Mouse (Mus musculus) stomach, postnatal 0 days (tissue): ENCODE results near the gene Vmn2r87.
"Not testable (repeated sequence)": the region's sequence is repeated elsewhere in the genome, so short reads cannot be mapped to it uniquely, and the experiment has no call there.

ENCODE experiments used
- CTCF ChIP-seq: IDR thresholded peaks from 2 replicates; pipeline ENCODE4 v1.5.1; 2016; ENCODE audit warnings: antibody characterized with exemption, low read depth, mild to moderate bottlenecking, moderate library complexity
- EP300 ChIP-seq: optimal IDR thresholded peaks from 2 replicates; pipeline ENCODE3; 2016; ENCODE audit warnings: antibody characterized with exemption

DNA sequence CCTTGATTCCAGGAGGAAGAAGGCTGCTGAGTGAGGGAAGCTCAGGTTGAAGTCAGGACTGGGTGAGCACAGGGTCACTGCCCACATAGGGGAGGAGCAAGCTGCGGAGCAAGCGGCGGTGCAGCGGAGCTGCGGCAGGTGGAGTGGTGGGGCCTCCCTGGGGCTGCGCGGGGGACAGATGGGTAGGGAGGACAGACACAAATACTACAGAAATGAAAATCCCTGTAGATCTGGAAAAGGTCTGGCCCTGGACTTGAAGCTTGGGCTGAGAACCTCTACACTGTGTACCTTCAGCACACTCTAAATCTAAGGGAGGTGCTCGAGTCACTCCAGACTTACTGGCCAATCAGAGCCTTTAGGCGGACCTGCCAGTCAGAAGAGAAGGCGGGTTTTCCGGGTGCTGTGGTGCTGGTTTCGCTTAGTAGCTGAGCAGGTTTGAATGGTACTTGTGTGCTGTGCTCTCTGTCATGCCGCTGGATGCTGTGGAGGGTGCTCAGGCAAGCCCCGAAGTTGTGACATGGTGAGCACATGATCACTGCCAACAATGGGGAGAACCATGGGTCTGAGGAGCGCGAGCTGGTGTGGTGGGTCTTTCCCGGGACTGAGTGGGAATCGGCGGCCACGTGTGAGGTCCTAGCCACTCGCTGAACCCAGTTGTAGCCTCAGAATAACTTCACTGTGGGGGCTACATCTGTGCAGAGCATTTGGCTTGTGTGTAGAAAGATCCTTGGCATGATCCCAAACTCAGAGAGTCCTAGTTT lies 44.9 kb upstream of the Vmn2r87 start:
- peak; percentile 15; the same call in 1 of the 2 replicates for TF ChIP-seq CTCF
- not testable (repeated sequence) for TF ChIP-seq EP300
